Mouse (Mus musculus) adrenal gland, adult 8-10 months (tissue): ENCODE measurements around the gene BC053393. TPM values are rescaled to one million over a fixed set of nuclear protein-coding genes. Genes with fewer than 3 reads are reported as not detected.
"Not testable (repeated sequence)": the region's sequence is repeated elsewhere in the genome, so short reads cannot be mapped to it uniquely, and the experiment has no call there.

Experiments used
- DNase-seq: peaks from one replicate; pipeline ENCODE4 v3.0.0; 2022
- total RNA-seq, 4 experiments: library from RNA; stranded (reverse); gene quantifications; 2 replicates each; pipeline ENCODE4 v1.2.4; 2022

The BC053393 gene
- not detected for total RNA-seq

- DNase-seq = no peak
Observed at GRCm38 (mm10) chr11:46571327-46571726, at the start of gene BC053393. Gene BC053393, plus strand, starts transcription at chr11:46571536.

DNA sequence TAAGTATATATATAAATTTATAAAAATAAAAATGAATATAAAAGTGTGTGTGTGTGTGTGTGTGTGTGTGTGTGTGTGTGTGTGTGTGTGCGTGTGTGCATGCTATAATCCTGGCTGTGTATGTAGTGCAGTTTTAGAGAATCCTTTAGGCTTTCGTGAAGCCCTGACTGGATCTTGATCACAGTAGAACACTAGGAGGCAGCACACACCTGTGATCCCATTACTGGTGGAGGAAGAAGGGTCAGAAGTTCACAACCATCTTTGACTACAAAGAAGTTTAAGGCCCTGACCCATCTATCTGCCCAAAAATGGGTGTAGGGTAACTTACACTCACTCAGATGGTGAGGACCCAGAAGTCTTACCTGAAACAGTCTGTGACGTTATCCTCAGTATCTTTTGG lies 48.6 kb upstream of the BC053393 start:
- DNase-seq = no peak

GRCm38 (mm10) chr11:46523912-46524311 lies 47.4 kb upstream of the BC053393 start, which contains the start of gene Gm12169:
Gene Gm12169, plus strand, starts transcription at chr11:46524212.
- no peak for DNase-seq

DNA sequence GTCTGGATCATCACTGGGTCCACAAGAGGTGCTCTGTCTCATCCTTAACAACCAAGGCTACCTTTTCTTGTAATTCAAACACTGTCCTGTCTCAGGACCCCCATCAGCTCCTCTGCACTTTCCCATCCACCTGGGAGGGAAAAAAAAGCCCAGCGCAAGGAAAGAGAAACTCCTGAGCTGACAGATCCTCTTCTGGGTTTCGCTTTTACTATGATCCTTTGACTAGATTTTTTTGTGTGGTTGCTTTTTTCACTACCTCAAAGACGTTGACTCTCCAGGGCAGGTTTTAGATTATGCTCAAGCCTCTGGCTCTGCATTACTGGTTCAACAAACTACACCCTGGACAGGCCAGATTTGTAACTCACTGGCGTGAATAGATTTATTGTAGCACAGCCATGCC lies 41.2 kb upstream of the BC053393 start:
- no peak for DNase-seq

DNA sequence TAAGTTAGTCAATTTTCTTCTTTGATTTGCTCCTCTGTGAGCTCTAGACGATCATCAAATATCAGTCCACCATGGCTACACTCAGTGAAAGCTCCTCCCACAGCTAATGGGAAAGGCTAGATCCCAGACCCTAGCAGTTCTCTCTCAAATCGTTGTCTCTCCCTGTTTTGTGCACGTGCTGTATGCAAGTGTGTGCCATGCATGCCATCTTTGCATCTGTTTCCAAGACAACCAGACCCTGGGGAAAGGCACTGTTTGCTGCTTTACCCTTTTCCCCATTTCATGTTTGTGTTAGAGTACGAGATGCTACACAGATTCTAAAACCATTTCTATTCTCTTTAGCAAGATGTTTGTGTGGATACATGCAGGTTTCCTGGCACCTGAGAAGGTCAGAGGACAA lies 34.4 kb upstream of the BC053393 start:
- no peak for DNase-seq

GRCm38 (mm10) chr11:46543530-46543929 lies 27.8 kb upstream of the BC053393 start:
- DNase-seq = no peak

- no peak for DNase-seq
Observed at GRCm38 (mm10) chr11:46549721-46550120, 21.6 kb upstream of the BC053393 start.

GRCm38 (mm10) chr11:46552741-46553140 lies 18.6 kb upstream of the BC053393 start:
- no peak for DNase-seq

- no peak for DNase-seq
Observed at GRCm38 (mm10) chr11:46561096-46561495, 10.2 kb upstream of the BC053393 start.

DNA sequence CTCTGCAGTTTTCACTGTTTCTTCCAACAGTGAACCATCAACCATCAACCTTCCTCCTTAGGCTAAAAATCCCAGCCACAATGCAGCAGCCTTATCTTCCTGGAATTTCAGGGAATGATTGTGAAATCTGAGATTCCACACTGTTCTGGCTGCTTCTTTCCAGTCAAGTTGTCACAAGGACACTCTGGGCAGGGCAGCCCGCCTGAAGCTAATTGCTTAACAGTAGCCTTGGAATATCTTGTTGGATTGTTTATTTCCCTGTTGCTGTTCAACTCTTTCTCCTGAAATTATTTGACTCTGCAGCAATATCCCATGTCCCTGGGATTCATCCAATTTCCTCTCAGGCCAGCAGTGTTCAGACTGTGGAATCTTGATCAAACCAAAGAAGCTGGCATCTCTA lies 6.7 kb upstream of the BC053393 start:
- peak; percentile 56 for DNase-seq

- no peak for DNase-seq
Observed at GRCm38 (mm10) chr11:46565967-46566366, 5.4 kb upstream of the BC053393 start.

DNA sequence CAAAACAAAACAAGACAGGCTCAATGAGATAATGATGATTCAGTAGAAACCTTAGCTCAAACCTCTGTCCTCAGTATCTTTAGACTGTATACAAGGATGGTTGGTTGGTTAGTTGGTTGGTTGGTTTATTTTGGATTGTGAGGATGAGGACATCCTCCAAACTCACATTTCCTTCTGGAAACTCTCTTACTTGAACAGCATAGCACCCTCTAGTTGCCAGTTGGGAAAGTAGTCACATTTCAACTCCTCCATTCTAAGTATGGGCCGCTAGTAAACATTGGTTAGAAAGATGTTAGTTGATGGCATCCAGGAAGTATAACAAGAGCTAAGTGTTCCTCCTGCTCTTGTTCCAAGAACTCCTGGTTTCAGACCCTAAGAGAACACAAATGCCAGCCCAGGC lies 2.2 kb upstream of the BC053393 start:
- DNase-seq = no peak

DNA sequence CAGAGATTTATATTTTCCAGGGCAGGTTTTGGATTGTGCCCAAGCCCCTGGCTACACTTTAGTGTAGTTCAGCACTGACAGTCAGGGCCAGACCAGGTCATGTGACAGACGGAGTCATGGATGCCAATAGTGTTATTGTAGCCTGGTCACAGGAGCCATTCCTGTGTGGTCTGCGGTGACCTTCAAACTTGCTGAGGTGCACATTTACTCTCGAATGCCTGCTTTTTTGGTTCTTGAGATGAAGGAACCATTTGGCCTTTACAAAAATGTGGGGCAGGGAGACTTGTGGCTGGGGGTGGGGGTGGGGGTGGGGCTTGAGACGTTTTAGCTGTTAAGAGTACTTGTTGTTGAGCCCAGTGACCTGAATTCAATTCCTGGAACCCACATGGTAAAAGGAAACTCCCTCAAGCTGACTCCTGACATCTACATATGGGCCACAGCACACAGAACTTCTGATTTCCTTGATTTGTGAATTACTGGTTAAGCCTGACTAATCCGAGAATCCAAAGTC lies 7.5 kb downstream of the BC053393 start:
- DNase-seq = peak; percentile 76

DNA sequence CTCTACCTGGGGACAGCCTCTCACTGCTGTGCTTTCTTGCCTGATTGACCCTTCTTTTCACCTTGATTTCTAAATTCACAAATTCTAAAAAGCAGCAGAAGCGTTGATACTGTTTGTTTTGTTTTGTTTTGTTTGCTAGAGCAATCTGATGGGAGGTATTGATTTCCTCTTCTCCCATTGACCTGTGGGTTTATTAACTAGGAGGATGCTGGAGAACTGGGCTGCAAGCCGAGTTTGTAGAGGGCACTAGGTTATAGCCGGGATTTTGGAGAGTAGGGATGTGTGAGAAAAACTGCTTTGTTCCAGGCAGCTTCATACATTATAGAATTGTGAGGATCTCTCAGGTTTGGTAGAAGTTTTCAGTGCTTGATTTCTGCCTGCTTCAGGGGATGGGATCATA lies 9.1 kb downstream of the BC053393 start:
- DNase-seq = no peak

GRCm38 (mm10) chr11:46582741-46583140 lies 11.4 kb downstream of the BC053393 start:
- DNase-seq = no peak

DNA sequence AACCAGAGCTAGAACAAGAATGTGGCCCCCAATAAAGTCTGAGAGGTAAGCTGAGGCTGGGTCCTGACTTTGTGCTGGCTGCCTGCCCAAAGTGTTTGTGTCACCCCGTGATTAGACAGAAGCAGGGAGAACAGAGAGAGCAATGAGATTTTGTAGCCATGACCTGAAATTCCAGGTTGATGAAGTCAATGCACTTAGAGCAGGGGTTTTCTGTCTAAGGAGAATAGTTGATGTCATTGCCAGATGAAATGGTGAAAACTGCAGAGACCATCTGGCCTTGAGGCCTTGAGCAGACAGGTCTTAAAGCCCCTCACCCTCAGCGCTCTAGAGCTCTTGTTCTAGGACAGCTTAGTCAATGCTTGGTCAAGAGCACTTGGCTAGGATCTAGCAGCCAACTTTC lies 21.1 kb downstream of the BC053393 start:
- DNase-seq = peak; percentile 4

- no peak for DNase-seq
Observed at GRCm38 (mm10) chr11:46619929-46620328, 48.6 kb downstream of the BC053393 start.

DNA sequence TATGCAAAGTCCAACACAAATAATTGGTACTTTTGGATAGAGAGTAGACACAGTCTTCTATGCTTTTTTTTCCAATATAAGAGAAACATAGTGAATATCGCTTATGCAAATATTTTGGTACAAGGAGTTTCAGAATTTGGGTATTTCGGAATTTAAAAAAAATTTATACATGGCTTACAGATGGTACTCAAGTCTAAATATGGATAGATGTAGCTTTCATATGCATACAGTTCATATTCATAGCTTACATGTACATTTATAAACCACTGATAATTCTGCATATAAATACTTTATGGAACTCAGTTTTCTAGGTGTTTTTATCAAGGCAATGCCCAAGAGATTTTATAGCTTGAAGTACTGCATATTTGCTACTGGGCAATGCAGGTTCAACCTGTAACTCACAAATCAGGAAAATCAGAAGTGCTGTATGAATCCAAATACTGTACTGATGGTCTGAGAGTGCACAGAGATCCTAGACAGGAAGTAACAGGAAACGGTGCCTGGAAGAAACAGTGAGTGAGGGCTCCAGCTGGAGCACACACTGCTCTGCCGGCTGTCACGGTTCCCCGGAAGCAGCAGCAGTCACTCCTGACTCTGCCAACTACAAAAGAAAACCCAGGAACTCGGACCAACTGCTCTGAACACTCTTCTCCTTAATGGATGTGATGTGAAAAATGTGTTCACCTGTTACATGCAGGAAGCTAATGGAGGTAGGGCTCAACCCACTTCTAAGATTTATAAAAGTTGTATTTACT lies 49.3 kb downstream of the BC053393 start:
- DNase-seq = no peak

GRCm38 (mm10) chr11:46629211-46629795 lies 58.0 kb downstream of the BC053393 start, which contains the start of gene Dppa1:
Gene Dppa1, minus strand, starts transcription at chr11:46629261.
- DNase-seq = no peak

- peak; percentile 12 for DNase-seq
Observed at GRCm38 (mm10) chr11:46631635-46632034, 60.3 kb downstream of the BC053393 start.

DNA sequence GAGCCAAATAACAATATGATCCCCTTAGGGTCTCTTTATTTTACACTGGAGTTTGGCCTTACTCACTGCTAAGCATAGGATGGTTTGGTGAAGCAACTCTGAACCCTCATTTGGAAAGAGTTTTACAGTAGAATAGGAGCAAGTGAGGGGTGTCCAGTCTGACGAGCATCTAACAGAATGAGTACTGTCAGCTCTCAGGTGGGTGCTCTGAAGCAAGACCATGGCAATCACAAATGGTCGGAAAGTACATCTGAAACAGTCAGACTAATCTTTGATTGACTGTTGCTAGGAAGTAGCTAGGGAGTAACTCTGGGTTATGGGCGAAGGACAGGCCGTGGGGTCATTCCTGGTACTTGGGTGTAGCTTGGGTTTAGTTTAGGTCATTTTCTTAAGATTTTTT lies 64.2 kb downstream of the BC053393 start:
- not testable (repeated sequence) for DNase-seq

- DNase-seq = no peak
Observed at GRCm38 (mm10) chr11:46636568-46636967, 65.2 kb downstream of the BC053393 start.
